Mouse (Mus musculus) urinary bladder, postnatal 4 days (tissue): ENCODE measurements around the gene Macrod1.

Source experiments
- DNase-seq, 2 experiments: peaks; one replicate each; pipeline ENCODE4 v3.0.0; 2021 to 2022; ENCODE audit warnings: low spot score in 2 of 2

Gene Macrod1

DNA sequence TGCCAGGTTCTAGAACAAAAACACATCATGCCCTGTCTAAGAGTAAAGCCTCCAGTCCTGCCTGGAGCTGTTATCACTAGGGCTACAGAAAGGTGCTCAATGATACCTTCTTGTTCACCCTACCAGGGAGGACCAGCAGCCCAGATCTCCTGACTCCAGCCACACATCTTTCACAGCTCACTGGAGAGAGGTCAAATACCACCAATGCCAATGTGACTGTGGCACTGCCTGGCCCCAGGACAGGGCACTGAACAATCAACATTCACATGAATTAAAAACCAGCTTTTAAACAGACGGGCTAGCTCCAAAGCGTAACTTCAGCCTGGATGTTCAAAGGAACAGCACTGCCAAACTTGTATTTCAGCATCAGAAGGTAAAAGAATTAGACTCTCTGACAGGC, 179.4 kb downstream of the Macrod1 start:
- DNase-seq: no peak

DNA sequence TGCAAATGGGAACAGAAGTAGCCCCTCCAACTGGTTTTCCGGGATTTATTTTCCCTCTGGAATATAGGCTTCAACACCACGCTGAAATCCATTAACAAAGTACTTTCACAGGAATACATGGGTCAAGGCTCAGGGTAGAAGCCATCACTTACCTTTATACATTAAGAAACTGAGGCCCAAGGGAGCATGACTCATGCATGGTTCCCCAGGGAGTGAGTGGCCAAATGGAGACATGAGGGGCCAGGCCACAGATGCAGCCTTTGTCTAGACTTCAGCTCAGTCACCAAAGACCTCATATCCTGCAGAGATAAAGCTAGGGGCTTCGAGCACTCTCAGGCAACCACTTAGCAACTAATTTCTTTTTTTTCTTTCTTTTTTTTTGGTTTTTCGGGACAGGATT, 180.1 kb downstream of the Macrod1 start:
- DNase-seq: no peak

DNA sequence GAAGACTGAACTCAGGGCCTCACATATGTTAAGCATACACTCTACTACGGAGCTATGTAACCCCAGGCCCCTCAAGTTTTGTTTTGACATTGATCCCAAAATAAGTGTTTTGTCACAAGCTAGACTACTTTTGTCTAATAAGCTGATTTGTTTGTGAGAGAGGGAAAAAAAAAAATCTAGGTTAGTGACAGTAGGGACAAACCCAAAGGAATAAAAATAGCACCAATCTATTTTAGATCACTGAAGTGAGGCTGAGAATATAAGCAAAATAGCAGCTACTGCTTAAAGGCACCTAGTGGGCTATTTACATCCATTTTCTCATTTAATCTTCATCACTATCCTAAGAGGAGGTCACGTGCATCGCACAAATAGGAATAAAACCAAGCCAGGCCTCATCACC, 183.0 kb downstream of the Macrod1 start:
- no peak for DNase-seq

DNA sequence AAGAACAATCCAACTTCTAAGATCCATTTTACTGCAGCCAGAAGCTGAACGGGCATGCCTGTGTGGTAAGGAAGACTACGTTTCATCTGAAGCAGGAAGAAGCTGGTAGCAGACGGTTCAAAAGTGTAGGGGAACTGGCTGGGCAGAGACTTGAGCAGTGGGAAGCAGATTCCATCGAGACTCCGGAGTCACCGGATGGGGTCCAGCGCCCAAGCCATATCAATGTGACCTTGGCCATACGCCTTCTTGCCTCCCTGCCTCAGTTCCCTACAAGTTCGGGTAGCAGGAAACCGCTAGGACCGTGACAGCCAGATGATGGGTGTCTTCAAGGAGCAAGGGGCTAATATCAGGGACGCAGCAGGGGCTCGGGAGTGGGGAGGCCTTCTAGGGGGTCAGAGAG, 183.7 kb downstream of the Macrod1 start:
- no peak for DNase-seq

DNA sequence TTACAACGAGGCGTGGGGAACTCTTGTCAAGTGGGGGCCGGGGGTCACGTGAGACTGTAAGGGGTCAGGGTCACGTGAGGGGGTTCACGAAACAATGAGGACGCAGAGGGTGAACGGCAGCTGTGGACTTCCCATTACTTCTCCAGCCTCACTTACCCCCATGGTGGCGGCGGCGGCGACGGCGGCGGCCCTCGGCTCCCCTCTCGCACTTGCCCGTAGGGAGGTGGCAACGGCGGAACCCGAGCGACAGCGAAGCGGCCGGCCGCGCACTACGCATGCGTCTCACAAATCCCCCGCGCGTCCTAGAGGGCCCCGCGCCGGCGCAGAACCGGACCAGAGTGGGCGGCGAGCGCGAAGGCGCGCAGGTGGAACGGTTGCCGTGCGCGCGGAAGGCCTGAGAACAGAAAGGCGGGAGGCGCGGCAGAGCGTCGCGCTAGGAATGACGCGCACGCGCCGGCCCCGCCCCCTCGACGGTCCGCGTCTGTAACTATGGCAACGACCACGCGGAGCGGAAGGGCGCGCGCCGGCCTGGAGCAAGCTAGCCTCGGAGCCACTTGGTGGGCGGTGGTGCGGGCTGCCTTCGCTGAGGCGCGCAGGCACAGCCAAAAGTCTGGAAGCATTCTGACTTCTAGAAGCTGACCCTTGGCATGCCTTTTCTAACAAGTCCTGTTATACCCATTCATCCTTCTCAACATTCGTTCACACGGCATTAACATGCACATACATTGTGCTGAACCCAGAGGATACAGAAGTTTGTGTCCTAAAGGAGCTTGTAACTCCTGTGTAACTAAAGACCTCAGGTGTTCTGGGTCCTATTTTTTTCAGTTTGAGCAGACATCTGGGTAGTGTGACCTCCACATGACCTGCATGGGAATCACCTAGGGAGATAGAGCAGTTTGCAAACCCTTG, 184.4 kb downstream of the Macrod1 start, which contains the start of gene Naa40:
TSS of gene Naa40 (minus strand) at position 402 of the 909 bp plus-strand sequence.
- peak; percentile 88 to 93 for DNase-seq

DNA sequence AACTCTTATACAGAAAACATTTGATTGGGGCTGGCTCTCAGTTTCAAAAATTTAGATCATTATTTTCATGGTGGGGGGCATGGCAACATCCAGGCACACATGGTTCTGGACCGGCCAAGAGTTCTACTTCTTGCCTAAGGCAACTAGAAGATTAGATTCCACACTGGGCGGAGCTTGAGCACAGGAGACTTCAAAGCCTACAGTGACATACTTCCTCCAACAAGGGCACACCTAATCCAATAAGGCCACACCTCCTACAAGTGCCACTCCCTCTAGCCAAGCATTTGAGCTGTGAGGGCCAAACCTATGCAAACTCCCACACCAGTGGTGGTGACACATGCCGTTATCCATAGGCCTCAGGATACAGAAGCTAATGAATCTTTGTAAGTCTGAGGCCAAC, 189.4 kb downstream of the Macrod1 start:
- no peak for DNase-seq
